Mouse (Mus musculus) kidney, adult 2 months (tissue): ENCODE data around the gene Kcnk7. TPM values are rescaled to one million over a fixed set of nuclear protein-coding genes. Genes with fewer than 3 reads are reported as not detected.

ENCODE experiments used
- DNase-seq: peaks from one replicate; pipeline ENCODE4 v3.0.0; 2021
- H3K27ac ChIP-seq: fragments of 200-500 bp; 2 replicates; pipeline ENCODE4 v1.5.1; 2012; ENCODE audit warnings: low read depth, low read length, control low read depth, inconsistent platforms; ENCODE audit not compliant: insufficient read depth
- H3K27me3 ChIP-seq: fragments of 200-500 bp; replicated peaks from 2 replicates; pipeline ENCODE4 v1.6.1; 2012; ENCODE audit warnings: mild to moderate bottlenecking, moderate library complexity, low read length, inconsistent platforms; ENCODE audit not compliant: control insufficient read depth, insufficient read depth
- H3K36me3 ChIP-seq: fragments of 200-500 bp; 2 replicates; pipeline ENCODE4 v1.6.1; 2012; ENCODE audit warnings: mild to moderate bottlenecking, moderate library complexity, low read length, inconsistent platforms; ENCODE audit not compliant: control insufficient read depth, insufficient read depth
- H3K4me1 ChIP-seq: fragments of 200-500 bp; 2 replicates; pipeline ENCODE4 v1.6.1; 2011; ENCODE audit warnings: low read length; ENCODE audit not compliant: control insufficient read depth, insufficient read depth
- H3K4me3 ChIP-seq: fragments of 200-500 bp; 2 replicates; pipeline ENCODE4 v1.5.1; 2011; ENCODE audit warnings: mild to moderate bottlenecking, low read depth, low read length, control low read depth; ENCODE audit not compliant: insufficient read depth
- CTCF ChIP-seq: fragments of 200-500 bp; conservative IDR thresholded peaks from 2 replicates; pipeline ENCODE4 v1.5.1; 2011; ENCODE audit warnings: low read depth, mild to moderate bottlenecking, control low read depth, low read length, moderate library complexity, mixed read lengths; ENCODE audit not compliant: insufficient read depth, insufficient read length
- POLR2A ChIP-seq: fragments of 200-500 bp; IDR thresholded peaks from one replicate; pipeline ENCODE4 v1.6.1; 2011; ENCODE audit warnings: low read depth, low read length, control low read depth
- WGBS: fragments of 180-500 bp; shearing (Covaris S2); methylation state at CpG from one replicate; pipeline ENCODE4 v1.1.7; 2018; 5-methylcytosine and 5-hydroxymethylcytosine counted together
- polyA plus RNA-seq: library from polyadenylated mRNA; depleted of rRNA; stranded (reverse); fragments of >200 nt; gene quantifications from 2 replicates; pipeline ENCODE4 v1.2.3, GENCODE M21; 2012; rRNA removed

Kcnk7 gene
- polyA plus RNA-seq, 1 experiment = 0.13 TPM

- 51% methylated on average over 29 of the region's 29 CpGs for WGBS
- no peaks in the 10 kb centered on the region; the same call in 1 of the 2 replicates for H3K36me3 ChIP-seq
Measured at GRCm38 (mm10) chr19:5756321-5756985, 52.3 kb downstream of the Kcnk7 start.

More at GRCm38 (mm10) chr19:5756321-5756985, 52.3 kb downstream of the Kcnk7 start:
- TF ChIP-seq CTCF (no peak), POLR2A (no peak)
- Histone ChIP-seq H3K27me3 (no peaks in the 10 kb centered on the region), H3K4me3 (no peak overlapping the region), H3K27ac (no peak overlapping the region), H3K4me1 (no peaks in the 10 kb centered on the region)
- no peak for DNase-seq

Other genes with a start within 250 kb of the Kcnk7 start
- 5.0 and 5.8 TPM in 2 replicates for gene Ccdc85b, start 246.5 kb upstream of the Kcnk7 start, polyA plus RNA-seq
- gene Fibp, start 243.8 kb upstream of the Kcnk7 start, polyA plus RNA-seq = 99.5 and 117 TPM in 2 replicates
- 1.1 and 4.7 TPM in 2 replicates for gene Ctsw, start 235.9 kb upstream of the Kcnk7 start, polyA plus RNA-seq
- gene Efemp2, start 230.4 kb upstream of the Kcnk7 start, polyA plus RNA-seq = 43.6 and 50.8 TPM in 2 replicates
- 29.8 and 35.1 TPM in 2 replicates for gene Mus81, start 216.0 kb upstream of the Kcnk7 start, polyA plus RNA-seq
- gene Cfl1, start 213.9 kb upstream of the Kcnk7 start, polyA plus RNA-seq = 395 and 413 TPM in 2 replicates
- 0.62 and 0.69 TPM in 2 replicates for gene 1700020D05Rik, start 200.6 kb upstream of the Kcnk7 start, polyA plus RNA-seq
- gene Snx32, start 193.8 kb upstream of the Kcnk7 start, polyA plus RNA-seq = 14.7 and 16.3 TPM in 2 replicates
- 9.0 and 10.4 TPM in 2 replicates for gene Ovol1, start 143.7 kb upstream of the Kcnk7 start, polyA plus RNA-seq
- 10.2 and 13.3 TPM in 2 replicates for gene Ap5b1, start 136.3 kb upstream of the Kcnk7 start, polyA plus RNA-seq
- 55.1 and 62.3 TPM in 2 replicates for gene Rnaseh2c, start 102.5 kb upstream of the Kcnk7 start, polyA plus RNA-seq
- 60.3 and 67.4 TPM in 2 replicates for gene Kat5, start 94.1 kb upstream of the Kcnk7 start, polyA plus RNA-seq
- gene Rela, start 66.9 kb upstream of the Kcnk7 start, polyA plus RNA-seq = 58.2 and 59.9 TPM in 2 replicates
- gene Sipa1, start 40.7 kb upstream of the Kcnk7 start, polyA plus RNA-seq = 35.4 and 36.9 TPM in 2 replicates
- gene Map3k11, start 15.6 kb upstream of the Kcnk7 start, polyA plus RNA-seq = 72.2 and 83.9 TPM in 2 replicates
- 88.8 and 108 TPM in 2 replicates for gene Pcnx3, start 15.5 kb upstream of the Kcnk7 start, polyA plus RNA-seq
- gene Ehbp1l1, start 21.9 kb downstream of the Kcnk7 start, polyA plus RNA-seq = 19.3 and 20.1 TPM in 2 replicates
- 93.8 and 122 TPM in 2 replicates for gene Fam89b, start 25.3 kb downstream of the Kcnk7 start, polyA plus RNA-seq
- 52.8 and 61.8 TPM in 2 replicates for gene Ltbp3, start 36.5 kb downstream of the Kcnk7 start, polyA plus RNA-seq
- gene Scyl1, start 67.1 kb downstream of the Kcnk7 start, polyA plus RNA-seq = 107 and 134 TPM in 2 replicates
- 18.5 and 23.1 TPM in 2 replicates for gene Frmd8, start 170.9 kb downstream of the Kcnk7 start, polyA plus RNA-seq
- 52.7 and 63.4 TPM in 2 replicates for gene Slc25a45, start 173.4 kb downstream of the Kcnk7 start, polyA plus RNA-seq
- gene Tigd3, start 189.8 kb downstream of the Kcnk7 start, polyA plus RNA-seq = 0.52 and 0.73 TPM in 2 replicates
- 71.5 and 79.7 TPM in 2 replicates for gene Dpf2, start 208.6 kb downstream of the Kcnk7 start, polyA plus RNA-seq
- gene Cdc42ep2, start 220.4 kb downstream of the Kcnk7 start, polyA plus RNA-seq = 12.0 and 12.2 TPM in 2 replicates